Mouse (Mus musculus): Measurements from ENCODE around the gene Zc3h8. TPM values are rescaled to one million over a fixed set of nuclear protein-coding genes. Genes with fewer than 3 reads are reported as not detected.

The Zc3h8 gene
- polyA plus RNA-seq (2015; fragmentation: Nextera tagmentation; extraction: Ambion mirVana): 5.6 and 6.5 TPM in 2 replicates

DNA sequence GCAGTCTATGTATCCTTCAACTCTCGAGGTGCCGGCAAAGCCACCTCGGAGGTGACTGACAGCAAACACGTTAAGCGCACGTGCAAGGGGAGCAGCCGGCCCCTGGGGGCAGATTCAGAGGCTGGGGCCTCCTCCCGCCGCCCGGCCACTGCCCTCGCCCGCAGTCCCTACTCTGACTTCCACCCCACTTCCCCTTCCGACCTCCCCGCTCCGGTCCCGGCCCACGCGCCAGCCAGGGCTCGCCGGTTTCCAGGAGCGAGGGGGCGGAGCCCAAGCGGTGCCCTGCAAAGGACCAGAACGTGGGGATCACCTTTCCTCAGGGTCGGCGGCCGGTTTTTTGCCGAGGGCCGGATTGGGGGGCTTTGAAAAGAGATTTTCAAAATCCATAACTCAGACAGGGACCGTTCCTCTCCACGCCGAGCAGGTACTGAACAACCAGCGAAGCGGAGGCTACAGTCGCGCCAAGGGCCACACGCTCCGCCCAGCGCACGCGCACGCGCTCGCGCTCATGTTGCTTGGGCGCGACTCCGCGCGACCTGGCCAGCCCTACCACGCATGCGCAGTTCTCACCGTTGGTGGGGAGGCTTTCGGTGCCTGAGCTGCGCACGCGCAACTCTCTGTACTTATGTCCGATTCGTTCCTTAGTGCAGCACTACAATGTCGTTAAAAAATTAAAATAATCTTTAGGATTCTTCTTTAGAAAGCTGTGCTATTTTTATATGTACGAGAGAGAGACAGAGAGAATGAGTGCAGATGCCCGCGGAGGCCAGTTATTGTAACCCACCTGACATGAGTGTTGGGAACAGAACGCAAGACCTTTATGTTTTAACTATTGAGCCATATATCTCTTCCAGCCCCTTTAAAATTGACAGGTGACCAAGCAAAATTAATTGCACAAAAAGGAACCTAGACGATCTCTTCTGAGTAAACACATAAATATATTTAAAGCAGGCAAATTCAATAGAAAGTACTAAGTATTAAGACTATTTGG, at the start of gene Zc3h8:
Gene Zc3h8 (minus strand): TSS at position 540 of the 991 bp plus-strand sequence.
- H3K4me2 ChIP-seq: peak within 1 kb of the TSS; percentile 66
- peaks cover 6% of the 10 kb centered on the region for H3K4me1 ChIP-seq
- no peaks in the 10 kb centered on the region; the same call in 1 of the 2 replicates for H3K27me3 ChIP-seq (replicated peaks)
- WGBS: 2% methylated on average over 65 of the region's 65 CpGs
- peak within 1 kb of the TSS; percentile 89 for H3K27ac ChIP-seq (replicated peaks)
- no peaks in the 10 kb centered on the region for H3K9me3 ChIP-seq
- H3K36me3 ChIP-seq: peaks cover 9% of the 10 kb centered on the region
- peak within 1 kb of the TSS; percentile 81 for H3K9ac ChIP-seq
- peak within 1 kb of the TSS; percentile 60 for H3K4me3 ChIP-seq
- peak; percentile 91 for ATAC-seq (ENCODE audit: extremely low read depth, insufficient number of reproducible peaks, low FRiP score, low TSS enrichment)

DNA sequence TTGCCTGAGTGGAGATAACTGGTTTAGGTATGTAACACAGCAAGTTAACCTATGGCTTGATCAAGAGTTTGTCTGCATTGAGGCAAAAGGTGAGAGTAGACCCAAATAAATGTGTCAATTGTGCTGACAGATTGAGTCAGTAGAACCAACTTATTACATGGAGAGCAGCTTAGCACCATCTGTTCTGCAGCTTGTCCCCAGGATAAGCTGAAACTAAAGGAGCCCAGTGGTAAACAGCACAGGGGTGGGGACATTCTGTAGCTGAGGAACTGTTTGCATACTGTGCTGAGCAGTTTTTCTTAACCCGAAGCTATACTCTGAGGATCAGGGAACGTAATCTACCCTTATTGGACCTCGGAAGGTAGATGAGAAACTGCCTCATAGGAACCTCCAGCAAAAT, 40.9 kb upstream of the Zc3h8 start:
- Histone ChIP-seq H3K27ac (replicated peaks) (no peak overlapping the region), H3K9me3 (no peaks in the 10 kb centered on the region), H3K36me3 (no peaks in the 10 kb centered on the region), H3K4me3 (no peak overlapping the region), H3K4me1 (peaks cover 9% of the 10 kb centered on the region), H3K27me3 (replicated peaks) (no peaks in the 10 kb centered on the region), H3K9ac (no peak overlapping the region), H3K4me2 (no peak overlapping the region)
- WGBS: 74% methylated on average over 3 of the region's 3 CpGs
- no peak for ATAC-seq (ENCODE audit: extremely low read depth, insufficient number of reproducible peaks, low FRiP score, low TSS enrichment)

DNA sequence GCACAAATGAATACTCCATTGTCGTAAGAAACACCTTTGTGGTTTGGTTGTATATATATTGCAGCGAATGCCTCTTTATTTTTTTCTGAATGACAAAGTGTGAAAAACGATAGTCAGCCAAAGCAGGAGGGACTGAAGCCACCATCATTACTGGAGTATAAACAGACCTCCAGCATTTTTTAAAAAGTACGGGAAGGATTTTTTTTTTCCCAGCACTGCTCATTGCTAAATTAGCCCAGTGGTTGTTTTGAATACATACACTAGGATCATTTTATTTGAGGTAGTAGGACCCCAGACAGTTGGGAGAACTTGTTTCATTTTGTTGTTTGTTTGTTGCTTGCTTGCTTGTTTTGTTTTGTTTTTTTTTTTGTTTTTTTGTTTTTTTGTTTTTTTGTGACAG, 31.7 kb upstream of the Zc3h8 start:
- no peak overlapping the region for H3K27ac ChIP-seq (replicated peaks)
- no peaks in the 10 kb centered on the region for H3K9me3 ChIP-seq
- H3K9ac ChIP-seq: no peak overlapping the region
- H3K4me1 ChIP-seq: no peaks in the 10 kb centered on the region; the same call in 1 of the 2 replicates
- no peaks in the 10 kb centered on the region for H3K36me3 ChIP-seq
- 70% methylated on average over 4 of the region's 4 CpGs for WGBS
- ATAC-seq (ENCODE audit: extremely low read depth, insufficient number of reproducible peaks, low FRiP score, low TSS enrichment): no peak
- H3K4me2 ChIP-seq: no peak overlapping the region
- no peaks in the 10 kb centered on the region for H3K27me3 ChIP-seq (replicated peaks)
- H3K4me3 ChIP-seq: no peak overlapping the region

DNA sequence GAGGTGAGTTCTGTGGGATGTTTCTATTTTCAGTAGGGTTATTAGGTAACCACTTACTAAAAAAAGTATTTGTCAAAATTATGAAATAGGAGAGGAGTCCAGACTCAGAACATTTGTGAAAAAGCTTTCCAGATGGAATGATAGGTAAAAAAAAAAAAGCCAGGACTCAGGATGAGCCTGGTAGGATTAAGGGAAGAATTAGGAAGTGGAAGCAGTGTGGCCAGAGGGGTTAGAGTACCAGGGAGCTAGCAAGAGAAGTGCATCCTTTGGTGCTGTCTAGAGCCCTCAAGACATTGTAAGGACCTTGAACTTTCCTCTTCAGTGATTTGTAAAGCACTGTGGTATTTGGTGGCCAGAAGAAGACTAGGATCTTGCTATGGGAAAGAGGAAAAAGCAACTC, 28.4 kb upstream of the Zc3h8 start:
- Histone ChIP-seq H3K9ac (no peak overlapping the region), H3K4me3 (no peak overlapping the region), H3K36me3 (no peaks in the 10 kb centered on the region), H3K9me3 (no peaks in the 10 kb centered on the region), H3K4me2 (no peak overlapping the region), H3K4me1 (peaks cover 6% of the 10 kb centered on the region), H3K27me3 (replicated peaks) (no peaks in the 10 kb centered on the region), H3K27ac (replicated peaks) (no peak overlapping the region)
- ATAC-seq (ENCODE audit: extremely low read depth, insufficient number of reproducible peaks, low FRiP score, low TSS enrichment): no peak

DNA sequence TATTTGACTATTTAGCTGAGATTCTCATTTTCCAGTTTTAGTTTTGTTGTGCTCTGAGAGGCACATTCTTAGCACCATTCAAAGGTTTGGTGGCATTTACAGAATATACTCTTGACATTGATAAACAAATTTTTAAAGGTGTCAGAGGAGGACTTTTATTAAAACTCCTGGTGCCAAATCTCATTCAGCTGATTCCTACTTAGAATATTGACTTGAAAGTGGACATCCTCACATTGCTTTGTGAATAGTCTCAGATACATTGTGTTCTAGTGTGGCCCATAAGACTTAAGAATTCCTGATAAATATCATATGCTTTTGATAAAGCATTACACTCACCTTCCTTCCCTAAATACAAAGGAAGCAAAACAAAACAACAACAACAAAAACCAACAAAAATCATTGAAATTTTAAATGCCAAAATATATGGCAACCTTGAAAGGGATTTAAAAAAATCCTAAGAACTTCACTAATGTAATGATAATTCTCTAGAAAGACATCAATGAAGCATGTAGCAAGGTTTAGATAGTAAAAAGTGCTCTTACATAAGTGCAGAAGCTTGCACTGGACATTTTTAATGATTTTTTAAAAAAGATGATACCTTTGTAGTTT, 24.7 kb upstream of the Zc3h8 start:
- Histone ChIP-seq H3K36me3 (no peaks in the 10 kb centered on the region), H3K4me2 (peak overlapping the region; percentile 75), H3K9me3 (no peaks in the 10 kb centered on the region), H3K9ac (peak overlapping the region; percentile 99), H3K4me1 (peaks cover 14% of the 10 kb centered on the region), H3K27me3 (replicated peaks) (no peaks in the 10 kb centered on the region), H3K27ac (replicated peaks) (peak overlapping the region; percentile 100), H3K4me3 (peak overlapping the region; percentile 90)
- ATAC-seq (ENCODE audit: extremely low read depth, insufficient number of reproducible peaks, low FRiP score, low TSS enrichment): no peak

DNA sequence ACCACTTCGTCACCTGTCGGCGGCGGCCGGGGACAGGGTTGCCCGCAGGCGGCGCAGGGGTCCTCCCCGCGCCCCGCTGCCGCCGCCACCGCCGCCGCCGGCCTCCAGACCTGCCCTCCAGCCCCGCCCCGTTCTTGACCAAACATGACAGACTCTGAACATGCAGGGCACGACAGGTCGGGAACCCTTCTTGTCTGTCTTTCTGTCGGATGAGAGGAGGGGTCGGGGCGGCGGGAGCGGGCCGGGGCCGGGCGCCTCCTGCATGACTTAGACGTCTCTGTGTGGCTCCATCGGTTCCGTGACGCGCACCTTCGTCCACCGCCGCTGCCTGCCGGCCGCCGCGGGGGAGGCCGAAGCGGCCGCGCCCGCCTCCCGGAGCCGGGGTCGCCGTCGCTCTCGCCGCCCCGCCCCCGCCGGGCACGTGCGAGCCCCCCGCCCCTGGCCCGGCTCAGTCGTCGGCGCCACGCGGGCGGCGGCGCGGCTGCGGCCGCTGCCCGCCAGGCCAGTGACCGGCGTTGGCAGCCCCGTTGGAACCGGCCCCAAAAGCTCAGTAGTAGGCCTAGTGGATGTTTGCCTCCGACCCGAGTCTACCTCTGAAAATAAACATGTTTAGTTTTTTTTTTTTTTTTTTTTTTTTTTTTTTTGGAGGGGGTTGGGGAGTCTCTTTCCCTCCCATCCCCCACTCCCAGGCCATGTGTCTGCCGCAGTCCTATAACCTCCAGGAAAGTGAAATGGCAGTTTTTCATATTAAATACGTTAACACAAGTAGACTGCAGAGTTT, 24.0 kb upstream of the Zc3h8 start, which contains the start of gene Gm10762:
Gene Gm10762 (minus strand): TSS at position 65 of the 781 bp plus-strand sequence.
- peak; percentile 75 for ATAC-seq (ENCODE audit: extremely low read depth, insufficient number of reproducible peaks, low FRiP score, low TSS enrichment)
- H3K9ac ChIP-seq: peak within 1 kb of the TSS; percentile 99
- no peaks in the 10 kb centered on the region for H3K9me3 ChIP-seq
- H3K4me2 ChIP-seq: peak within 1 kb of the TSS; percentile 75
- under 1% methylated on average over 75 of the region's 80 CpGs for WGBS
- no peaks in the 10 kb centered on the region for H3K36me3 ChIP-seq
- no peaks in the 10 kb centered on the region for H3K27me3 ChIP-seq (replicated peaks)
- peaks cover 14% of the 10 kb centered on the region for H3K4me1 ChIP-seq
- peak within 1 kb of the TSS; percentile 100 for H3K27ac ChIP-seq (replicated peaks)
- H3K4me3 ChIP-seq: peak within 1 kb of the TSS; percentile 90

DNA sequence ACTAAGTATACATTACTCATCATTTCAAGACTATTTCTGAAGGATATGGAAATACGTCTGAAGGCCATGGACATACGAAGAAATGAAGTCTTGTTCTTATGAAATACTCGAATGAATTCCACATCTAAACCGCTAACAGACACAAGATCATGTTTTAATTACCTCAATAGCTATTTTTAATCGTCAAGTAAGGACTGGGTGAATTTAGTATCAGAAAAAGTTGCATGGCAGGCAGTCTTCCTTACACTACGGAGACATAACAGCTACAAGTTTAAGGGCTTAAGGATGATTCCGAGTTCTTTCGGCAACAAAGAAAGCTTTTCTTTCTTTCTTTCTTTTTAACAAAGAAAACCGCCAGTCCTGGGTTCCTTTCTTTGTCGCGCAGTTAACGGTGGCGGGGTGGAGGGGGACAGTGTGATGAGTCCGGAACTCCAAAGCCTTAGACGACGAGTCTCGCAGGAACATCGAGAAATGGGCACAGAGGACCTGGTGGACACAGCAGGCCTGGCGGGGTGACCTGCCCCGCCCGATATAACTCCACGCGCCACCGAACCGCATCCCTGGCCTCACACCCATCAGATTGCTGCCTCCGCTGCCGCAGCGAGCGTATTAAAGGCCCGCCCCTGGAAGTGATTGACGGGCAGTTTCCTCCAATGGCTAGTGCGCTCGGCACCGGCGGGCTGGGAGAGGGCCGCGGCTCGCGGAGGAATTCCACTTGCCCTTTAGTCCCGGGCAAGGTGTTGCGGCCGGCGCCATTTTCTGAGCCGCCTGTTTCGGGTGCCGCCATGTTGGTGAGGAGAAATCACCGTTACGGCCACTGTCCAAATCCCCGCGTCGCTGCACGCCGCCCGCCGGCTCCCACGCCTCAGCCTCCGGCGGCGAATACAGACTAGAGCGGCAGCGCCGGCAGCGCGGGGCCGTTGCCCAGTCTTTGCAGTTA, 23.0 kb upstream of the Zc3h8 start, which contains the start of gene Zc3h6:
Gene Zc3h6 (plus strand): TSS at position 762 of the 940 bp plus-strand sequence.
- Histone ChIP-seq H3K4me3 (peak within 1 kb of the TSS; percentile 90), H3K36me3 (no peaks in the 10 kb centered on the region), H3K4me2 (peak within 1 kb of the TSS; percentile 75), H3K9ac (peak within 1 kb of the TSS; percentile 99), H3K27ac (replicated peaks) (peak within 1 kb of the TSS; percentile 100), H3K9me3 (no peaks in the 10 kb centered on the region), H3K4me1 (peaks cover 14% of the 10 kb centered on the region), H3K27me3 (replicated peaks) (no peaks in the 10 kb centered on the region)
- peak; percentile 97 for ATAC-seq (ENCODE audit: extremely low read depth, insufficient number of reproducible peaks, low FRiP score, low TSS enrichment)
- WGBS: 2% methylated on average over 65 of the region's 65 CpGs

DNA sequence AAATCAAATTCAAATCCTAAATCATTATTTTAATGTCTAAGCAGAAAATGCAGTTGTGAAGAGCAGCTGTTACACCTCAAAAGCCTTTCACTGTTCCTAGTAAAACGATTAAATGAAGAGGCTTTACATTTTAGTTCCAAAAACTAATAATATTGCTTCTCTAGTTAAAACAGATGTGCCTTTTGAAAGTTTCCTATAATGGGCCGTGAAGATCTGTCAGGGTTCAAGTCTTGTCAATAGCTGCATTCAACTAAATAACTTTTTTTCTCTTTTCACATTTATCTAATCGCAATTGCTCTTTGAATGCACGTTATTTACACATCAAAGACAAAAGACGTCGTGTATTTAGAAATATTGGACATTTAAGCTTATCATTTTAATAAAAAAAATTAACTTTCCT, 22.4 kb upstream of the Zc3h8 start:
- Histone ChIP-seq H3K9ac (peak overlapping the region; percentile 90; the same call in 1 of the 2 replicates), H3K27ac (replicated peaks) (peak overlapping the region; percentile 100), H3K4me3 (peak overlapping the region; percentile 90), H3K9me3 (no peaks in the 10 kb centered on the region), H3K36me3 (no peaks in the 10 kb centered on the region), H3K27me3 (replicated peaks) (no peaks in the 10 kb centered on the region), H3K4me1 (peaks cover 14% of the 10 kb centered on the region), H3K4me2 (peak overlapping the region; percentile 75)
- no peak for ATAC-seq (ENCODE audit: extremely low read depth, insufficient number of reproducible peaks, low FRiP score, low TSS enrichment)
- 33% methylated on average over 6 of the region's 6 CpGs for WGBS

DNA sequence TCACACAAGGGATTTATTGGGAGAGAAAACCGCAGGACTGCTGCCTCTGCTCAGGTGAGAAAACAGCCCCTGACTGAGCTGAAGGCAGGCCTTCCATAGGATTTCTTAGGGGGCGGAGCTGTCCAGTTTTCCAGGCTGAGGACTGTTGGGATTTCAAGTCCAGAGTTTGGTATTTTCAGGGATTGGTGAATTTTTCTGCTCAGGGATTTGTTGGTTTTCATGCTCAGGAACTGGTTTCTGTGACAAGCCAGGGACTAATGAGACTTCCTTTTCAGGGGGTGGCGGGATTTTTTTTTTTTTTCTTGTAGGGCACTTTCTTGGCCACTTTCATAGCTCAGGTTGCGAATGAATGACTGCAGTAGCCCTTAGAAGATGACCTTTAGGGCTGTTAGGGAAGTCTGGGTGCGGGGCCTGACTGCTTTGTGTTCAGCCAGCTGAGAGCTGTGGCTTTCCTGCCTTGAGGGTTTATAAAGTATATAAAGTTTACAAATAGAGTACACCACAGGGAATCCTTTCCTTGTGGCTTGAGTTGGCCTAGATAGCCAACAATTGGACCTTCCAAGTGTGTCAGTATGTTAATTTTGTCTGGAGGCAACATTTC, 21.7 kb upstream of the Zc3h8 start:
- Histone ChIP-seq H3K27ac (replicated peaks) (peak overlapping the region; percentile 63), H3K4me1 (peaks cover 14% of the 10 kb centered on the region), H3K36me3 (no peaks in the 10 kb centered on the region), H3K4me3 (peak overlapping the region; percentile 90), H3K9me3 (no peaks in the 10 kb centered on the region), H3K9ac (peak overlapping the region; percentile 25; the same call in 1 of the 2 replicates), H3K4me2 (peak overlapping the region; percentile 75), H3K27me3 (replicated peaks) (no peaks in the 10 kb centered on the region)
- 71% methylated on average over 5 of the region's 5 CpGs for WGBS
- no peak for ATAC-seq (ENCODE audit: extremely low read depth, insufficient number of reproducible peaks, low FRiP score, low TSS enrichment)

DNA sequence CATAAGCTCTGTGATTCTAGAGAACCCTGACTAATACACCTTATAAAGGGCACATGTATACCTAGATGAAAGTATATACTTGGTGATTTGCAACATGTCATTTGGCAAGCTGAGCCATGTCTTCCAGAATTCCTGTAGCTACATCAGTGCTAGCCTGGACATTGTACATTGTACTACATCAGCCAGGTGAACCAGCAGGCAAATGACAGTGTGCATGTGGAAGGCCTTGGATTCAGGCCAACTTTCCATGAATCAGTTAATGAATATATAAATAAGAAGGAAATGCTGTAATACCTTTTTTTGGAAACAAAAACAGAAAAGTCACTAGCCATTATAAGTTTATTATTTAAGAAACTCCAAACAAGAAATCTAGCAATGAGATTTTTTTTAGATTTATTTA, 10.3 kb upstream of the Zc3h8 start:
- Histone ChIP-seq H3K9ac (no peak overlapping the region), H3K27me3 (replicated peaks) (no peaks in the 10 kb centered on the region; the same call in 1 of the 2 replicates), H3K9me3 (no peaks in the 10 kb centered on the region), H3K36me3 (no peaks in the 10 kb centered on the region), H3K27ac (replicated peaks) (no peak overlapping the region), H3K4me3 (no peak overlapping the region), H3K4me2 (no peak overlapping the region), H3K4me1 (no peaks in the 10 kb centered on the region)
- ATAC-seq (ENCODE audit: extremely low read depth, insufficient number of reproducible peaks, low FRiP score, low TSS enrichment): no peak
